Mouse (Mus musculus): ENCODE data around the gene Ubald2.

The Ubald2 gene

DNA sequence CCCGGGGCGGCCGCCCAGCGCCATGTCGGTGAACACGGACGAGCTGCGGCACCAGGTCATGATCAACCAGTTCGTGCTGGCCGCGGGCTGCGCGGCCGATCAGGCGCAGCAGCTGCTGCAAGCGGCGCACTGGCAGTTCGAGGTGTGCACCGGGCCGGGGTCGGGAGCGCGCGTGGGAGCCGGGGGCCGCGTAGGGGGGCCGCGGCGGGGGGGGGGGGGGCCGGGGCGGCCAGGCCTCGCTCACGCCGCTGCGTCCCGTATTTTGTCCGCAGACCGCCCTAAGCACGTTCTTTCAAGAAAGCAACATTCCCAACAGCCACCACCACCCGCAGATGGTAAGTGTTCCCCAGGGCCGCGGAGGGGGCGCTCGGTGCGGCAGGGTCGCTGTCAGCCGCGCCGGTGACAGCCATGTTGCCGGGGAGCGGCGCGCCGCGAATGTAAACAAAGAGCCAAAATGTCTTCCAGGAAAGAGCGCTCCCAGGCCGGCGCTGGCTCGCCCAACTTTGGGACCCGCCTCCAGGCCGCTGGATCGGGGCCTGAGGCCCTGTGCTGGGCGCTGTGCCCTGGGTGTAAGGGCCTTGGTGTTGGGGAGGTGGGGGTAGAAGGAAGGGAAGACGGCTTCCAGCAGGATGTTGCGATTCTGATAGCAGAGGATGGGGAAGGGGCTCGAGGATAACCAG is 533 bp downstream of the Ubald2 start:
- DNase-seq = peak; percentile 47 to 59

DNA sequence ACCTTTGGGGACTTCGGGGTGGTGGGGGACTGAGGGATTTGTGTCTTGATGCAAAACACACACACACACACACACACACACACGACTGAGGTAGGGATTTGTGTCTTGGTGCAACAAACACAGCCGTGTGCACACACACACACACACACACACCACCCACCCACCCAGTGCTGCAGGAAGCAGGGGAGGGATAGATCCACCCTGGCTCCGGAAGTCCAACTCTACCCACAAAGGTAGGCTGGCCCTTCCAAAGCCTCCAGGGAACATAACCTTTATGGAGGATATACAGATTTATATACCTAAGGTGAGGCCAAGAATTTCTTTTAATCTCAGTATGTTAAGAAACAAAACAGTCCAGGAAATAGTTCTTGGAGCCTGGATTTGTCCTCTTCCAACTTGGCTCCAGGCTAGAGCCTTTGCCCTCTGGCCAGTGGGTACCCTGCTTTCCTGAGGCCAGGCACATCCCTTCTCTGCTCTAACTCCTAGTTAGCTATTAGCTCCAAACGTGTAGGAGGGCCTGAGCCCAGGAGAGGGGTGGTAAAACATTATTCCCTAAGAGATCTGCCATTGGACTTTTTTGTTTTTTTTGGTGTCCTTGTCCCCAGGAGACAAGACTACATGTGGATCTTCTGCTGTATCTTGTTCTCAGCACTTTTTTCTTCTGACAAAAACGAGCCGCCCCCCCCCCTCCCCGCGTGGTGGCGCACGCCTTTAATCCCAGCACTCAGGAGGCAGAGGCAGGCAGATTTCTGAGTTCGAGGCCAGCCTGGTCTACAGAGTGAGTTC is 1.3 kb downstream of the Ubald2 start:
- no peak for DNase-seq

DNA sequence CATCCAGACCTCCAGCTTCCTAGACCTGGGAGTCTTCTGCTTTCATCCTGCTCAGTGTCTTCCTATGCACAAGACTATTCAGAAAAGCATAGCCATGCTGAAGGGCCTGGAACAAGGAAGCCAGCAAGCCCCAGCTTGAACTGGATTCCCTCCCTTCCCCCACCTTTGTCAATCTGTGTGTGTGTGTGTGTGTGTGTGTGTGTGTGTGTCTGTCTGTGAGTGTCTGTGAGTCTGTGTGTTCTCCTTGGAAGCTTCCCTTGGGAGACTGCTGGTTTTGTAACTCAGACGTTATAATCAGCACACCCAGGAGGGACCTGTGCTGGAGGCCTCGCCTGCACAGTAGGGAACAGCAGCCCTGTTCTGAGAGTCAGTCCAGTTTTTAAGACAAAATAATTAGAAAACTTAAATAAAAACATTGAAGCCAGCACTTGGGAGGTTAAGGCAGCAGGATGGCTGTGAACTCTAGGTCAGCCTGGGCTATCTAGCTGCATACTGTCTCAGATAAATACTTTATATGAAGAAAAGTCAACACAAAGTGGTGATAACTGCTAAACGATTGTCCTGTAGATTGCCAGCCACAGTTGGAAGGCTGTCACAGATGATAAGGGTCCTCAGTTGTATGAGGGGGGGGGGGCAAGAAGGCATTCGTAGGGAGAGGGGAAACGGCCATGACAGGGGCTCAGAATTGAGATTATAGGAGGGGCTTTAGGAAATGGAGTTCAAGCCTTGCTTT is 2.3 kb downstream of the Ubald2 start:
- no peak for DNase-seq

DNA sequence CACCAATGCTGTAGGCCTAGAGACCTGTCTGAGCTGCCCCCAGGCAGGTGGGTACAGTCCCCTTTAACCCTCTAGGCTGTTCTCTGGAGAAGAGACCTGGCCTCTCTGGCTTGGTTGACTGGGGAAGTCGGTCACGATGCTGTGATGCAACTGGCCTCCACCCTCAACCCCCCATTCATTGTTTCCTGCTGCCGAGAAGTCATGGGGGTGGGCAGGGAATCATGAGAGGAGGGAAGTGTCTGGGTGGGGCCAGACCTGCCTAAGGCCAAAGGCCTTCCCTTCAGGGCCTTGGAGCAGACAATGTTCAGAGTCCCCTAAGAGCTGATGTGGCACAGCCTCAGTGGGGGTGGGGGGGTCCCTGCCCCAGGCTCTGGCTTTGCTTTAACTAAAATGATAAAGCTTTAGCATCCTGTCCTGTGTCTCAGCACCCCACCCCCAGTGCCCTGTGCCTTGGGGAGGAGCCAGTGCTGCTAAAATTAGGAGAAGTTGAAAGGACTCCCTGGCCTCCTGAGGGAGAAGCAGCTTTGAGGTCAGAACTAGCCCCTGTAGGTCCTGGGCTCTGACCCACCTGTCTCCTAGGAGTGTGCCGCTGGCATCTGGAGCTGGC is 2.9 kb downstream of the Ubald2 start:
- DNase-seq = no peak

DNA sequence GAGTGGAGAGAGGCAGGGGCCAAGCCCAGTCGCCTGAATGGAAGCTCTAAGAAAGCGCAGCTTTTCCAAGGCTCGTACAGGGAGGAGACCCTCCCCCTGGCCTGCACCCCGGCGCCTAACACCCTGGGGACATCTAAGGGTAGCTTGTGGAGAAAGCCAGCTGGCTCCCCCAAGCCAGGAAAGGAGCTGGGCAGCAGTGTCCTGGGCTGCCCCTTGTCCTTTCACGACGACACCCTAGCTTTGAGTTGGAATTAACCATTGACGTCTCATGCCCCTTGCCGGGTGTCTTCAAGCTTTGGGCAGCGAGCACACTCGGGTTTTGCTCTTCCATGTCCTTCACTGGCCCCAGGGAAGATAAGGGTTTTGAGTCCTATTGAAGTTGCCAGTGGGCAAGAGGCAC is 3.6 kb downstream of the Ubald2 start:
- DNase-seq = no peak

DNA sequence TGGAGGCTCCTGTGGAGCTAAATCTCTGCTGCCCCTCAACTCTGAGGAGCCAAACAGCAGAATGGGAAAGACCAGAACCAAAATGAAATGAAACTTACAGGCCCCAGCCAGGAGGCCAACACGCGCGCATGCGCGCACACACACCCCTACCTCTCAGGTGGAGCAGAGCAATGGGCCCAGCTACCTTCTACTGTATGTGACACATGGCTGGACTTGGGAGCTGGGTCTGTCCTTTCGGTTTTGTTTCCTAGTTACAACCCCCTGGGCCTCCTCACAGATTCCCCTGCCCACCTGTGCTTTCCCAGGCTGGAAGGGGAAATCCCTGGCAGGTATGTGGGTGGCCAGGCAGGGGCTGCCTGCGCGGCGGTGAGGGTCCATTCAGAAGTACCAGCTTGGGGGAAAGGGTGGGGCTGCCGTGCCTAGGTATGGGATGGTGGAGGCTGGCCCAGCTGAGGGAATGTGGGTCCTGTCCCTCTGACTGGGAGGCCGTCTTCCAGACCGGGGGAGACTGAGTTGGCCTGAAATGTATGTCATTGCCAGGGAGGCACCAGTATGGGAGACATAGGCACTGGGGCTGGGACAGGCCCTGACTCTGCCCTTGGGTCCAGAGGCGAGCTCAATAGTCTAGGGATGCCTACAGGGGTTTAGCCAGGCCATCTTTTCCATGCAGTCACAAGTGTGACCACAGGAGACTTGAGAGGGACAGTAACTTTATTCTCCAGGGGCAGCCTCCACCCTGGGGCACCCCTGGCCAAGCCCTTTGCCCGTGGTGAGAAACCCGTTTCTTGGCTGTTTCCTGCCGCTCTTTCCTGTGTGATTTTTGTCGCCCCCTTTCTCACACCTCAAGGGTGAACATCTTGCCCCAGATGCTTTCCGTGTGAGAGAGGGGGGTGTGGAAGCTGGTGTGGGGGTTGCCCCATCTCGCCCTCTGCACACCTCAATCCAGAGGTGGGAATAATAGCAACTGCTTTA is 5.7 kb downstream of the Ubald2 start:
- DNase-seq = peak; percentile 39 to 46

DNA sequence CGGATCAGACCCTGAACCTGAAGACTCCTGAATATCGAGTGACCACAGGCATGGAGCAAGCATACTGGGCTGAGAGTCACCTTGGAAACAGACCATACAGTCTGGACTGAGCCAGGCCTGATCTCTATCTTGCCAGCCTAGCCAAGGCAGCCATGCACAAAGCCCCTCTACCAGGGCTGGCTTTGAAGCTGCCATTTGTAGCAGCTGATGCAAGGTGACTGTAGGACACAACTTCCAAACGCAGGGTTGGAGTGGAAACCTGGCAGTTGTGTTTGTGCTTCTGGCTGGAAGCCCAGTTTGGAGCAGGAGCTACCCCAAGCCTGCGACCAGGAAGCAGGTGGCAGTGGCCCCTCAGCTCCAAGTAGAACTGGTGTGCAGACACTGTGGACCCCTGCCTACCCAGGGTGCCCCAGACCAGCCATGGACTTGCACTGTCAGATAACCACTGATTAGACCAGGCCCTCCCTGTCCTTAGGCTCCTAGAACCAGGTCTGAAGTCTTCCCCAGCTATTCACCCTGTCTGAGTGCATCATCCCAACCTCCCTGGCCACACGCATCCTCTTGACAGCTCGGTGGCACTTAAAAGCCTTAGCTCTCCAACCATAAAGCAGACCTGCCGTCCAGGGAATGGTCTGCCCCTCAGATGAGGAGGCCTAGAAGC is 6.6 kb downstream of the Ubald2 start:
- no peak for DNase-seq

DNA sequence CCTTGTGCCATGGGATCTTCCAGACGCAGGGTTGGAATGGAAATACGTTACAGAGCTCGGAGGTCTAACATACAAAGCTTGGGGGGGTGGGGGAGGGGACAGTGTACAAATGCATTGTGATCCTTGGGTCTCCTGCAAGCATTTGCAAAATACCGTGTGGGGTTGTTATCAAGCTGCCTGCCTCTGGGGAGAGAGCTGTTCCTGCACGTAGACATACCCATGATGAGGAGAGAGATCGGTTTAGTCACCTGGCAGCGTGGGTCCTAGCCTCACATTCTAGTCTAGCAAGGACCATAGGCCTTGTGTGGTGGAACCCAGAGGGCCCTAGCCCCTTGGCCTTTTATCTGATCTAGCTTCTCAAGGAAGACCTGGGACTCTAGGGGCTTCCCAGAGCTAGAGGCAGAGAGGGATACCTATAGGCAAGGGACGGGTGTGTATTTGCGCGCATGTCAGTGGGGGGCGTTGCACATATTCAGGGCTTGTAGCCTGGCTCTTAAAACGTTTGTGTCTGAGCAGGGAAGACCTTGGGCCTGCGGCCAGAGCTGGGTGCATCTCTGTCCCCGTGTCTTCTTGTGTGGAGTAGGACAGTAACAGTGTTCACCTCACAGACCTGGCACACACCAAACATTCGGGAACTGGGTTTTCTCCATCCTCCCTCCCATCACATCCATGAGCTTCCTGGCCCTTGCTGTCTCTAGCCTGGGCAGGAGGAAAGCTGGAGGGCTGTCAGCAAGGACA is 8.4 kb downstream of the Ubald2 start:
- DNase-seq = no peak

DNA sequence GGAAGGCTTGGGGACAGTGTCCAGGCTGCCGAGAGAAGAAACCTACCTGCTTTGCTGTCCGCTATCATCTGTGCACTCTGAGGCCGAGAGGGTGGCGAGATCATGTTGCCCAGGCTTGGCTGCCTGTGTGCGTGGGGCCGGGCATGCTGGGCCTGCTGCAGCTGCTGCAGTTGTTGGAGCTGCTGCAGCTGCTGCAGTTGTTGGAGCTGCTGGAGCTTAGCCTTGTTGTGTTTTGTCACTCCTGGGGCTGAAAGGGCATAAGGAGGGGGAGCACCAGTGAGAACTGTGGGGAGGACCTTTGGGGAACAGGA is 8.9 kb downstream of the Ubald2 start:
- no peak for DNase-seq

DNA sequence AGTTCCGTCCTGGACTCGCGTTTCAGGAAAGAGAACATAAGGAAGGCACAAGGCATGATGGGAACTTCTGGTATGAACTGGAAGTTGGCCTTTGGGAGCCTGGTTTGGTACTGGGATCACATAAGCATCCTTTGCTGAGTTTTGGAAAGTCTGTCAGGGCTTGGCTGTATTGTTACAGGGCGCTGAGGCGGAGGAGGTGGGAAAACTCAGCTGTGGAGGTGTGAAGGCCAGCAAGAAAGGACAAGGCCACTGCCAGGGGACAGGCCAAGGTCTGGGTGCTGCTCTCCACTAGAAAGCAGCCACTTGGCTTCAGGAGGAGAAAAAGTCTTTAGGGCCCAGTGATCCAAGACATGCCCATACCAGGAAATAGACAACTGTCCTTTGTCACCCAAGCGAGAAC is 9.4 kb downstream of the Ubald2 start:
- no peak for DNase-seq

DNA sequence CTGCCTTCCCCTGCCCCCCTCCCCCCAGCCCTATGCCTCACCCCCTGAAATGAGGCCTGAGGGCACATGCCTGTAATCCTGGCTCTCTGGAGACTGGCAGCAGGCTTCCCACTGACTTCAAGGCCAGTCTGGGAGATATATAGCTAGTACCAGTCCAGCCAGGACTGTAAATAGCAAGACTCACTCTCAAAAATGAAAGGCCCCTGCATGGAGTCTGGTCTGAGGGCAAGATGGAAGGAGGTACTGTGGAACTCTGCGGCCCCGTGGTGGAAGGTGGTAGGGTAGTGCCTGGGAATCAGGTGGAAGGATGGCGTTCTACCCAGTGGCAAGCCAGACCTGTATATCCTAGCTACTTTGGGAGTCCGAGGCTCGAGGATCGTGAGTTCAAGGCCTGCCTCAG is 10.0 kb downstream of the Ubald2 start:
- DNase-seq = no peak

DNA sequence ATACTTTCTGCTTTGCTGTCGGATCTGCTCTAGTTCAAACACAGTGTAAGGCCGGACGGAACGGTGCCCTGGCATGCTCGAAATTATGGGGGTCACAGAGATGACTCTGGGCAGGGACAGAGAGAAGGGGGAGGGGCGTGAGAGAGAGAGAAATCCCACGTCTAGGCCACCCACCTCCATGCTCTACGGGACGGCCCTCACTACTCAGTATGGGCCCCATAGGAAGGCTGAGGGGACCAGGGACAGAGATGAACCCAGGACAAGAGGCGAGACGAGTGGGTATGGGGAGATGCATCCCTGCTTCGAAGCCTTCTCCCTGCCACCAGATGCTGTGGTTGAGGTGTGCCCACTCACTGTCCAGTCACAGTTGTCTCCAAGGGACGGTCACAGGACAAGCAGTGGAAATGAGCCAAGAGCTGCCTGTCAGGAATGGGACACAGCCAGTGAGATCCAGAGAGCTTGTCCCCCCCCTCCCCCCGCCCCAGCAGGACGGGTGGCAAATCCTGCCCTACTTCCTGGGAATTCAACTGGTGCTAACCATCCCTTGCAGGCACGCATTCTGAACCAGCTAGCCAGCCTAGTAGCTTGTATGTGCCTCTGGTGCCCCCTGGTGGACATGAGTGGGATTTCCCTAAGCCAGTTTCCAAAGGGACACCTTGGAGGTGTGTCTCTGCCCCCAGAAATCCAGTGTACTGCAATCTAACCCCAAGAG is 11.9 kb downstream of the Ubald2 start:
- DNase-seq = peak; percentile 79 to 94

DNA sequence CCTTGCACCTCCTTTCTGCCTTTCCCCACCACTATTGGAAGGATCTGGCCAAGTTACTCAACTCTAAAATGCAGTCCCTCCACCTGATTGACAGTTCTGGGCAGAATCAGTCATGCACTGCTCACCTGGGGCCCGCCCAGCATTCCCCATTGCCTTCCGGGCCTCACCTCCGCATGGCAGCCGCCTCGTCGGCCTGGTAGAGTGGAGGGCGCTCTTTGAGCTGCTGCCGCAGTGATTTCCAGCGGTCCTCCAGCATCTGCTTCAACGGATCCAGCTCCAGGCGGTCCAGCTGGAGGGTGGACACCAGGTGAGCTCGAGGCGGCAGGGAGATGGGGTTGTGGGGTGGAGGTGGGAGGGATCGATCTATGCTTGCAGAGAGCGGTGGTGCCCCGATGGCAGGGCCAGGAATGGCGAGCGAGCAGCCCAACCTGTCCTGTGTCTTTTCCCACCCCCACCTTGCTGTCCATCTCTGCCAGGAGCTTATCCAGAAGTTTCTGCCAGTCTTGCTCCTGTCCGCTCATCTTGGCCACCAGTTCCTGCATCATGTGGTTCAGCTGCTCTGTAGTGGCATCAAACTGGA is 12.5 kb downstream of the Ubald2 start:
- DNase-seq = no peak

DNA sequence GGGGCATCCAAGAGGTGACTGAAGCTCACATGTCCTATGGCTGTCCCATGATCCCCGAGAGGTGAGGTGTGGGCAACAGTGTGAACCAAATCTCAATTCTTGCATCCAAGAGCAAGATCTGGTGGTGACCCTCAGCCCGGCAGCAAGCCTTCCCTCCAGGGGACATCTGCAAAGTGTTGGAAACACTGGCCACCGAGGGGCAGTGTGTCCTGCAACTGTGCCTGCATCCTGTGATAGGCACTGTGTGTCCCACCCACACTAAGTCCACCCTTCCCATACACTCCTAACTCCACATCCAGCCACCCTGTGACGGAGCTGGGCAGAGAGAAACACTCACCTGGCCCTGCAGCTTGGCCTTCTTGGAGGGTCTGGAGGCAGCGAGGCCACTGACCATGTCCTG is 13.9 kb downstream of the Ubald2 start:
- DNase-seq = no peak

DNA sequence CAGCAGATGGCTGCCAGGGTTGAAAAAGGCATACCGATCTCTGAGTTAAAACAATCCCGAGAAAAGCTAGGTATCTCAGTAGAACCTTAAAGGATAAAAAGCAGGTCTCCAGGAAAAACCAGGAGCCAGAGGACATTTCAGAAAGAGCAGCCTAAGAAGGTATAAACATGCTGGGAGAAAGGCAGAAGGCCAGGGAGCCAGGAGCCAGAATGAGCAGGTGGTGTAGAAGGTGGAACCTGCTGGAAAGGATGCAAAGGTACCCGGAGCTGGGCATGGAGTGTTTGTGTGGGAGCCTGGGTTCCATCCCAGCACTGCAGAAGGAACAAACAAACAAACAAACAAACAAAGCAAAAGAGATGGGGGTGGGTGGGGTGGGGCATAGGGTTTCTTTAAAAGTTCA is 15.4 kb downstream of the Ubald2 start:
- DNase-seq = no peak

DNA sequence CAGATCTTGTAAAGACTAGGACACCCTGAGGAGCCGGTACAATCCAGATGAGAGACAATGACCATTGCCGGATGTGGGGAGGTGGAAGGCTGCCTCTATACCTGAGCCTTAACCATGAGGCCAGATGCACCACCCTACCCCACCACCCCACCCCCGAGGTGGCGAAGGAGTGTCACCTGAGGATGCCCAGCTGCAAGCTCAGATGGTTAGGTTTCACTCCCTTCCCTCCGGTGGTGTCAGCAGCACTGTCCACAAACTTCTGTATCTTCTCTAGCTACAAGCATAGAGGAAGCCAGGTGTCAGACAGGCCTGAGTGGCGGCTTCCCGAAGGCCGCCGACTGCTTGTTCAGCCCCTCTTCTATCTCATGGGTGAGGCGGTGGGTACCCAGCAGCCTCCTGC is 20.0 kb downstream of the Ubald2 start:
- no peak for DNase-seq

DNA sequence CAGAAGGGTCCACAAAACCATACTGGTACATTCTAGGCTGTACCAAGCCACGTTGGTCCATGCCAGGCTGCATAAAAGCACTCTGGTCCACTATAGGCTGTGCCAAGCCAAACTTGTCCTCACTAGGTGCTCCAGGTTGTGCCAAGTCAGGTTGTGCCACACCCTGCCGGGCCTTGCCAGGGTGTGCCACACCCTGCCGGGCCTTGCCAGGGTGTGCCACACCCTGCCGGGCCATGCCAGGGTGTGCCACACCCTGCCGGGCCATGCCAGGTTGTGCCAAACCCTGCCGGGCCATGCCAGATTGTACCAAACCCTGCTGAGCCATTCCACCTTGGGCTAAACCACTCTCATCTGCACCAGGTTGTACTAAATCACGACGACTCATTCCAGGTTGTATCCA is 22.3 kb downstream of the Ubald2 start:
- DNase-seq = no peak

DNA sequence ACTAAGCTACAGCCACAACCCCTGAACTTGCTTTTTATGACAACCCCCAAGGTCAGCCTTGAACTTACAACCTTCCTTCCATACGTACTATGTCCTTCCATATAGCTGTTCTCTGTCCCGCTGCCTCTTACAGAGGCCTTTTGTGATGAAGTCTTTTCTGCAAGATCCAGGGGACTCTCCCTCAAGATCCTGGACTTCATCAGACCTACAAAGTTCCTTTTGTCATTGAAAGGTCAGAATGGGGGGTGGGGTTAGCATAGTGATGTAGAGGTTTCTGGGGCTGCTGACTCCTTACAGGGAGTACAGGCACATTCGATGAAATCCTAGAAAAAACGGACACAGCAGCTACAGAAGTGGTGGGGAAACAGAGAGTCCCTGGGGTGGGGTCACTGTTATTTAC is 25.9 kb downstream of the Ubald2 start:
- no peak for DNase-seq

DNA sequence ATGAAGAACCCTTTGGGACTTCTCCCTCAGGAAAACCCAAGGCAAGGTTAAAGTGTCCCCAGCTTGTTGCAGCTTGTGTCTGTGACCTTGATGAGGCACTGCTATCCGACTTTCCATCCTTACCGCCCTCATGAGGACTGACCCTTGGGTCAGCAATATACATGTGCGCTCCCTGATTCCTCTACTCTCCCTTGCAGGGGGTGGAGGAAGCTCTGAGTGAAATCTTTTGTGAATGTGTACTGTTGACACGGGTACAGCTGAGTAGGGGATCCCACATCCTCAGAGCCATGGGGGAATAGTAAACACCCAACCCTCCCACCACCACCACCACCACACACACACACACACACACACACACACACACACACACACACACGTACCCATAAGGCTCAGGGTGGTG is 29.4 kb downstream of the Ubald2 start:
- DNase-seq = no peak

DNA sequence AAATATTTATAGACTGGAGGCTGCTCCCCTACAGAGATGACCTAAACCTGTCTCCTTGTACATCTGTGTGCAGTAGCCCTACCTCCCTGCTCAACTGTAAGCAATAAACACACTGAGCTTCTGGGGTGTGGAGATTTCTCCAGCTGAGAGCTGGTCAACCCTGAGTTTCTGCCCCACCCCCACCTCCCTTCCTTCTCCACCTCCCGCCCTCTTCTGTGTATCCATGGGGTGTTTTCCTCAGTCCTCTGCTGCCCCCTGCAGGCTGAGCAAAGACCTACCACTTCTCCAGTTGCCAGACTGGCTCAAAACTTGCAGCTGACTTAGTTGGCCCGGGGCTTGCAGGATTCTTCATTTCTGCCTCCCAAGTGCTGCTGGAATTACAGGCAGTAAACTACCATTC is 29.9 kb downstream of the Ubald2 start:
- DNase-seq = peak; percentile 62 to 78
